In the genomic region with DNA sequence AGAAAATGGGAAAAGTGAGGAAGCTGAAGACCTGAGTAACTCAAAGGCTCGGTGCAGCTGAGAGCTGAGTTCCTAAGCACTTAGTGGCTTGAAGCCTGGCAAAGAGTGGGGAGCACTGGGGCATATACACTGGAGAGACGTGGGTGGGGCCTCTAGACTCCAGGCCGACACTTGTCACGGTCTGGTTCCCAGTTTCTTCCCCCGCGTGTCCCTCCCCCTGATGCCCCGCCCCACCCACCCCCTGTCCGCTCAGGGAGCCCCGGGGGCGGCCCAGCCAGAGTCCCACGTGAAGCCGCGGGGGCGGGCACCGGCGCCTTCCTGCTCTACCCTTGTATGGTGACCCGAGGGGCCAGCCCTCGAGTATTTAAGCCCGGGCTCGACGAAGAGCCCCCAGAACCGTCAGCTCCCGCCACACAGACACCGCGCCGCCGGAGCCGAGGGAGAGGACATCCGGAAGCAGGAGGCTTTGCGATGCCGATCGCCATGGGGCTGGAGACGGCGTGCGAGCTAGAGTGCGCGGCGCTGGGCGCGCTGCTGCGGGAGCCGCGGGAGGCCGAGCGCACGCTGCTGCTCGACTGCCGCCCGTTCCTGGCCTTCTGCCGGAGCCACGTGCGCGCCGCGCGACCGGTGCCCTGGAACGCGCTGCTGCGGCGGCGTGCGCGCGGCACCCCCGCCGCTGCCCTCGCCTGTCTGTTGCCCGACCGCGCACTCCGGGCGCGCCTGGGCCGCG, we compare ENCODE assay signal across 8 mouse cellular contexts. TPM values are rescaled to one million over a fixed set of nuclear protein-coding genes. Genes with fewer than 3 reads are reported as not detected.
DNase-seq lines count a peak whose midpoint lies in the region; ATAC-seq and TF ChIP-seq lines count a peak whose summit lies in the region.

A gene (plus strand): TSS at position 393 of the 730 bp plus-strand sequence.

- H3K36me3 ChIP-seq in embryonic facial prominence, embryonic 10.5 days (replicated peaks) = no peaks in the 10 kb centered on the region
- H3K36me3 ChIP-seq in heart, adult 2 months (ENCODE audit: control insufficient read depth, insufficient read depth, low read length) = no peaks in the 10 kb centered on the region
- no peaks in the 10 kb centered on the region for H3K36me3 ChIP-seq in kidney, adult 2 months (ENCODE audit: control insufficient read depth, insufficient read depth, low read length)
- no peaks in the 10 kb centered on the region for H3K36me3 ChIP-seq in limb, embryonic 13.5 days
- H3K36me3 ChIP-seq in midbrain, embryonic 14.5 days (ENCODE audit: control insufficient read depth, insufficient read depth, low read length) = no peaks in the 10 kb centered on the region
- peaks cover 1% of the 10 kb centered on the region; the same call in 1 of the 2 replicates for H3K36me3 ChIP-seq in small intestine, adult 2 months (ENCODE audit: control insufficient read depth, insufficient read depth, low read length)

- peak within 1 kb of the TSS; percentile 69 for H3K27ac ChIP-seq in embryonic facial prominence, embryonic 10.5 days (replicated peaks)
- peak within 1 kb of the TSS; percentile 28; the same call in 1 of the 2 replicates for H3K27ac ChIP-seq in heart, adult 2 months
- H3K27ac ChIP-seq in kidney, adult 2 months (ENCODE audit: insufficient read depth, low read depth, low read length) = no peak within 1 kb of the TSS
- no peak within 1 kb of the TSS for H3K27ac ChIP-seq in limb, embryonic 13.5 days
- H3K27ac ChIP-seq in midbrain, embryonic 14.5 days (replicated peaks; ENCODE audit: low read depth, low read length) = no peak within 1 kb of the TSS
- peak within 1 kb of the TSS; percentile 59; the same call in 1 of the 2 replicates for H3K27ac ChIP-seq in small intestine, adult 2 months (ENCODE audit: insufficient read depth, low read depth, low read length)

- no peak for TF ChIP-seq CTCF in heart, adult 2 months (IDR thresholded peaks at IDR 0.05)
- TF ChIP-seq CTCF in kidney, adult 2 months (conservative IDR thresholded peaks at IDR 0.05; ENCODE audit: insufficient read depth, insufficient read length, low read depth, low read length) = no peak
- no peak for TF ChIP-seq CTCF in small intestine, adult 2 months (IDR thresholded peaks at IDR 0.05; ENCODE audit: extremely low read depth, insufficient read length, insufficient replicate concordance, low read depth, low read length)

- intact Hi-C loops in heart, adult 2 months (cut with DNase I) = loop anchor here (5.0 kb wide), 1 partner anchor 89 kb away; a partner anchor contains a TSS

- peaks cover 47% of the 10 kb centered on the region for H3K4me1 ChIP-seq in embryonic facial prominence, embryonic 10.5 days
- no peaks in the 10 kb centered on the region; the same call in 1 of the 2 replicates for H3K4me1 ChIP-seq in heart, adult 2 months (ENCODE audit: control insufficient read depth, insufficient read depth, low read length)
- H3K4me1 ChIP-seq in kidney, adult 2 months (ENCODE audit: control insufficient read depth, insufficient read depth, low read length) = no peaks in the 10 kb centered on the region
- peaks cover 10% of the 10 kb centered on the region for H3K4me1 ChIP-seq in limb, embryonic 13.5 days
- H3K4me1 ChIP-seq in midbrain, embryonic 14.5 days (ENCODE audit: control insufficient read depth, insufficient read depth, low read length) = no peaks in the 10 kb centered on the region
- H3K4me1 ChIP-seq in small intestine, adult 2 months (ENCODE audit: control insufficient read depth, insufficient read depth, insufficient read length, low read length) = peaks cover 7% of the 10 kb centered on the region; the same call in 1 of the 2 replicates

- peak within 1 kb of the TSS; percentile 59 for H3K4me3 ChIP-seq in embryonic facial prominence, embryonic 10.5 days
- peak within 1 kb of the TSS; percentile 69 for H3K4me3 ChIP-seq in heart, adult 2 months
- peak within 1 kb of the TSS; percentile 45 for H3K4me3 ChIP-seq in kidney, adult 2 months (ENCODE audit: insufficient read depth, low read depth, low read length)
- H3K4me3 ChIP-seq in limb, embryonic 13.5 days = peak within 1 kb of the TSS; percentile 59
- H3K4me3 ChIP-seq in midbrain, embryonic 14.5 days (replicated peaks; ENCODE audit: low read depth, low read length) = peak within 1 kb of the TSS; percentile 49
- peak within 1 kb of the TSS; percentile 96 for H3K4me3 ChIP-seq in small intestine, adult 2 months (ENCODE audit: low read depth, low read length)

- peak; percentile 81 for DNase-seq in adrenal gland, postnatal 10 days
- DNase-seq in embryonic facial prominence, embryonic 10.5 days (ENCODE audit: low spot score) = peak; percentile 75
- peak; percentile 85 to 91 for DNase-seq in heart, adult 2 months
- peak; percentile 88 for DNase-seq in kidney, adult 2 months
- peak; percentile 83 for DNase-seq in midbrain, embryonic 14.5 days
- DNase-seq in adipocyte (ENCODE audit: low spot score) = no peak

- TF ChIP-seq EP300 in heart, adult 2 months (IDR thresholded peaks at IDR 0.05; ENCODE audit: insufficient read depth, low read depth, low read length) = 0 out of 2 replicates have a peak, but pooled peaks have one; percentile 8

- peak; percentile 42 for ATAC-seq in limb, embryonic 13.5 days (ENCODE audit: low FRiP score, low read depth)
- ATAC-seq in midbrain, embryonic 14.5 days (ENCODE audit: low FRiP score, low TSS enrichment) = peak; percentile 68; the same call in 1 of the 2 replicates

- no peaks in the 10 kb centered on the region for H3K79me2 ChIP-seq in heart, adult 2 months (replicated peaks; ENCODE audit: control insufficient read depth, insufficient read depth, low read length)

- H3K9me3 ChIP-seq in embryonic facial prominence, embryonic 10.5 days = no peaks in the 10 kb centered on the region
- H3K9me3 ChIP-seq in limb, embryonic 13.5 days = no peaks in the 10 kb centered on the region
- H3K9me3 ChIP-seq in midbrain, embryonic 14.5 days (ENCODE audit: control insufficient read depth, low read length) = no peaks in the 10 kb centered on the region

- peak within 1 kb of the TSS; percentile 59 for H3K9ac ChIP-seq in heart, adult 2 months (ENCODE audit: low read depth, low read length)
- peak within 1 kb of the TSS; percentile 69 for H3K9ac ChIP-seq in limb, embryonic 13.5 days
- peak within 1 kb of the TSS; percentile 64 for H3K9ac ChIP-seq in midbrain, embryonic 14.5 days (replicated peaks; ENCODE audit: low read length)

- WGBS in embryonic facial prominence, embryonic 10.5 days = under 1% methylated on average over 76 of the region's 76 CpGs
- 1% methylated on average over 68 of the region's 76 CpGs for WGBS in heart, adult 2 months
- WGBS in kidney, adult 2 months = 1% methylated on average over 70 of the region's 76 CpGs
- 0% methylated on average over 50 of the region's 76 CpGs for WGBS in limb, embryonic 13.5 days
- WGBS in midbrain, embryonic 14.5 days = under 1% methylated on average over 76 of the region's 76 CpGs
- under 1% methylated on average over 76 of the region's 76 CpGs for WGBS in small intestine, adult 2 months

- TF ChIP-seq POLR2A in heart, adult 2 months (IDR thresholded peaks at IDR 0.05; ENCODE audit: insufficient read depth, low read depth, low read length) = peak; percentile 79
- peak; percentile 21 for TF ChIP-seq POLR2A in kidney, adult 2 months (IDR thresholded peaks at IDR 0.05; ENCODE audit: low read depth, low read length)
- TF ChIP-seq POLR2A in small intestine, adult 2 months (IDR thresholded peaks at IDR 0.05; ENCODE audit: low read depth, low read length) = peak; percentile 81; the same call in 1 of the 2 replicates

- peak within 1 kb of the TSS; percentile 95 for H3K4me2 ChIP-seq in limb, embryonic 13.5 days (replicated peaks)
- peak within 1 kb of the TSS; percentile 75 for H3K4me2 ChIP-seq in midbrain, embryonic 14.5 days (ENCODE audit: low read length)

- peaks cover 59% of the 10 kb centered on the region for H3K27me3 ChIP-seq in embryonic facial prominence, embryonic 10.5 days (replicated peaks; ENCODE audit: low read depth, poor library complexity, severe bottlenecking)
- H3K27me3 ChIP-seq in heart, adult 2 months (ENCODE audit: control insufficient read depth, insufficient read depth, low read length) = no peaks in the 10 kb centered on the region
- H3K27me3 ChIP-seq in kidney, adult 2 months (replicated peaks; ENCODE audit: control insufficient read depth, insufficient read depth, low read length) = no peaks in the 10 kb centered on the region
- peaks cover 38% of the 10 kb centered on the region for H3K27me3 ChIP-seq in limb, embryonic 13.5 days
- H3K27me3 ChIP-seq in midbrain, embryonic 14.5 days (ENCODE audit: control insufficient read depth, insufficient read depth, low read length) = peaks cover 32% of the 10 kb centered on the region
- H3K27me3 ChIP-seq in small intestine, adult 2 months (ENCODE audit: control insufficient read depth, insufficient read depth, low read length) = peaks cover 8% of the 10 kb centered on the region

RNA-seq across cellular contexts. Expression of the gene that starts here (rescaled TPM):
- total RNA-seq in adrenal gland, postnatal 10 days (2021) = 1 to 10 TPM; 4.2 to 5.5 TPM
- polyA plus RNA-seq in embryonic facial prominence, embryonic 10.5 days (2016; fragmentation: Nextera tagmentation; extraction: Ambion mirVana) = 3.3 and 3.6 TPM in 2 replicates
- total RNA-seq in heart, adult 2 months (2021) = under 1 TPM; 0.44 to 0.45 TPM
- polyA plus RNA-seq in heart, adult 2 months (2012; rRNA removed) = 0.97 and 1.1 TPM in 2 replicates
- 1.0 and 5.7 TPM in 2 replicates for polyA plus RNA-seq in kidney, adult 2 months (2012; rRNA removed)
- polyA plus RNA-seq in limb, embryonic 13.5 days (2015; fragmentation: Nextera tagmentation; extraction: Ambion mirVana) = 4.4 and 4.6 TPM in 2 replicates
- polyA plus RNA-seq in midbrain, embryonic 14.5 days (2014; fragmentation: Nextera tagmentation; extraction: Ambion mirVana) = 10.1 and 12.7 TPM in 2 replicates
- polyA plus RNA-seq in small intestine, adult 2 months (2012; rRNA removed) = 5.2 and 10.2 TPM in 2 replicates

Comparison
In these comparisons a context has a peak if more than half of its experiments do, and no peak if none do; other contexts are left out.
1. H3K27ac ChIP-seq: peak in embryonic facial prominence, embryonic 10.5 days (single experiment), heart, adult 2 months (single experiment) and small intestine, adult 2 months (single experiment); none in kidney, adult 2 months (single experiment), limb, embryonic 13.5 days (single experiment) and midbrain, embryonic 14.5 days (single experiment).
2. H3K4me3 ChIP-seq: peak in every context shown above with its lines; median percentile 96 in small intestine, adult 2 months; 69 in heart, adult 2 months; 59 in embryonic facial prominence, embryonic 10.5 days; 59 in limb, embryonic 13.5 days; 49 in midbrain, embryonic 14.5 days; 45 in kidney, adult 2 months.
3. POLR2A ChIP-seq: peak in every context shown above with its lines; median percentile 81 in small intestine, adult 2 months; 79 in heart, adult 2 months; 21 in kidney, adult 2 months.
4. Peak in every context shown above with its lines, with median percentiles within 50 percentile points of each other: H3K9ac ChIP-seq.